Mouse (Mus musculus): ENCODE data around the gene Apoe.

Gene Apoe

DNA sequence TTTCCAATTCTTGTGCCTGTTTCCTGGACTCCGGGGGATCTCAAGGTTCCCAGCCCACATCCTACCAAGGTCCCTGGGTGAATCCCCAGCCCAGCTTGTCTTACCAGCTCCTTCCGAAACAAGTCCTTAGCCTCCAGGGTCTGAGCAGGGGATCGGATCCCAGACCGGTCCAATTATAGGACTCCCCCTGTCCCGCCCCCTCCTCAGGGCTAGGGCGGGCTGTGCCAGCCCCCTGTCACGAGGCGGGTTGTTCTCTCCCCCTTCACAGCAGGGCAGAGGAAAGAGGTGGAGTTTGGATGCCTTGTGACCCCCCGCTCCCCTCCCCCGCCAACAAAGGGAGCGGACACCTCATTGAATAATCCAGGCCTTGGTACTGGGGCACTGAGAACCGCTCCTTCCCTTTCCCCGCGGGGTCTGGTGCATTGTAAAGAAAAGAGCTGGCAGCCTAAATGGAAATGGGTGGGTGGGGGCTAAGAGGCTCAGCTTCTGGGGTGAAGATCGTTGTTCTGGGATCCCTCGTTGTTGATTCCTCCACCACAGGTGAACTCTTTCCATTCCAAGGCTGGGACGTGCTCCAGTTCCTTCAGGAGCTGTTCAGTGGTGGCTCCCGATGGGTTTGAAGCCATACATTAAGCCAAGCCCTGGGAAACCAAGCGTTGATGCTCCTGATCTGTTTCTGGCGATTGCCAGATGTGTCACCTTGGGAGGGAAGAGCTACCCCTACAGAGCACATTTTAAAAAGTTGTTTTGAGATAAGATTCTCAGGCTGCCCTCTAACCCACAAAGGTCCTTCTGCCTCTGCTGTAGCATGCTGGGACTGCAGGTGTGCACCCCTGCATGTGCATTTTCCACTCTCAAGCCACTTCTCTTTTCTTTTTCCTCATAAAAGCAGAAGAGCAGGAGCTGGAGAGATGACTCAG lies at the start of gene Apoe:
Gene Apoe (minus strand): TSS at position 282 of the 920 bp plus-strand sequence.
- peak; percentile 83 for DNase-seq (ENCODE audit: inconsistent ontology term)

DNA sequence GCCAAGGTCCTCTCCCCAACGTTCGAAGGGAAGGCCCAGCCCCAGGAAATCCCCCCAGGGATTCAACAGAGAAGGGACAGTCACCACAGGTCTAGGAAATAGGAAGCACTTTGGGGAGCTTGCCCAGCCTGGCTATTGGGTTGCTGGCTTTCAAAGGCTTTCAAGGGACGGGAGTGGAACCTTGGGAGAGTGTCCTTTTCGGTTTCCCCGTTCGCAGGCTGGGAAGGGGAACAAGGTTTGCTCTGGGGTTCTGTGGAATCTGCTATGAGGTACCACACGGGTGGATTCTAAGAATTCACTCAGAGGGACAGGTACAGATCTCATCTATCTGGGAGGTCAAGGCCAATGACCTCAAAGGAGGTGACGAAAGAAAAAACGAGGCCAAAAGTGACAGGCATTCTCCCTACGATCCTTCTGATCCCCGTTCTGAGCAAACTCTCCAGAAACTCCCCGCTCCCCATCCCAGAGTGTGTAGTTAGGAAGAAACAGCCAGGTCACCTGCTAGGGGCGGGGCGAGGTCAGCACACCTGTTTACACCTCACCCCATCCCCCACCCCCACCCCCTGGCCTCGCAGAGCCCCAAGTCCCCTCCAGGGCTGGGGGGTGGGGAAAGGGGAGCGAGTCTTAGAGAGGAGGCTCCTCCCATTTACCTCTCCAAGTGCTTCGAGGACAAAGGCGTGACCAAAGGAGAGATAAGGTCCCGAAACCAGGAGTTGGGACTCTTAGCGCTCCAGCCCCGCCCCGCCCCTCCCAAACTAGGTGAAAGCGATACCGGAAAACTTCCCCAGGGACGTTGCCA lies 48.6 kb upstream of the Apoe start:
- DNase-seq (ENCODE audit: inconsistent ontology term) = peak; percentile 42

GRCm38 (mm10) chr7:19746426-19747201 lies 47.6 kb upstream of the Apoe start:
- peak; percentile 37 for DNase-seq (ENCODE audit: inconsistent ontology term)

DNA sequence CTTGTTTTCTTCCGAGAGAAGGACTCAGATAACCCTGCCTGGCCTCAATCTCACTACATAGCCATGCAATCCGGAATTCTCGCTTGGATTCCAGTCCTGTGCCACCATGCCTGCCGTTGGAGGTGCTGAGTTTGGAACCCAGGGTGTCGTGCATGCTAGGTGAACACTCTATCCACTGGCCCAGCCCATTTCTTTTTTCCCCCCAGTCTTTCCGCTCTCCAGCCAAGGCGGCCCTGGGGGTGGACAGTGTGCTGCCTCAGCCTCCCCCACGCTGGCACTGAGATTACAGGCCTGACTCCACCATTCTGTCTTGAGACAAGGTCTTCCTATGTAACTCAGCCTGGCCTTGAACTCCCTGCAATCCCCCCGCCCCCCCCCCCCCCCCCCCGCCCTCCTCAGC lies 47.0 kb upstream of the Apoe start:
- no peak for DNase-seq (ENCODE audit: inconsistent ontology term)

DNA sequence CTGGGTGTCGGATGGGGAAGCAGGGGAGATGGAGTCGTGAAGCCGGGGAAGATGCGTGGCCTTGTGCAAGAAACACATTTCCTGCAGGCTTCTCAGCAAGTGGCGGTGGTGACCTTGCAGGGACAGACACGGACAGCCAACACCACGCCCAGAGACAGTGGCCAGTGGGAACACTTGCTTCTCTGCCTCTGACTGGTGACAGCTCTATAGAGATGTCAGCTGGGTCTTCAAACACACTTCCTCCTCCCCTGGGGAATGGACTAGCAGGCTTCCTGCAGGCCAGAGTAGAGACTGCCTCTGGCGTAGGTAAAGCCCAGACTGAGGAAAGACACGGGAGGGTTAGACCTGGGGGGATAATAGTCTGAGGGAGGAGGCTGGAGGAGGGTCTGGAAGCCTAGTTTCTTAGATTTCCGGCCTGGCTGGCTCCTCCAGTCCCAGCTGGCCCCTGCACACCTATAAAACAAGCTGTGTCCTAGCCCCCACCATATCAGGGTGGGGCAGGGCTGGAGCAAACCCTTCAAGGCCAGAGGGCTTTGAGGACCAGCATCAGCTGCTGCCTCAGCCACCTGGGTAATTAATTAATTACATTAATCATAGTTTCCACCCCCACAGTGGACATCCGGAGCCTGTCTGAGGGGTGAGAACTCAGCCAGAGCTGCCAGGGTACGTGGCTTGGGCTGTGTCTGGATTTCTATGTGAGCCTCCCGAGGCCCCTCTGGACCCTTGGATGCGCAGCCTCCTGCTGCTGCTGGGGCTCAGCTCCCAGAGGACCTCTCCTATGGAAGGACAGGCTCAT lies 45.8 kb upstream of the Apoe start:
- no peak for DNase-seq (ENCODE audit: inconsistent ontology term)

GRCm38 (mm10) chr7:19743791-19744190 lies 44.8 kb upstream of the Apoe start:
- no peak for DNase-seq (ENCODE audit: inconsistent ontology term)

DNA sequence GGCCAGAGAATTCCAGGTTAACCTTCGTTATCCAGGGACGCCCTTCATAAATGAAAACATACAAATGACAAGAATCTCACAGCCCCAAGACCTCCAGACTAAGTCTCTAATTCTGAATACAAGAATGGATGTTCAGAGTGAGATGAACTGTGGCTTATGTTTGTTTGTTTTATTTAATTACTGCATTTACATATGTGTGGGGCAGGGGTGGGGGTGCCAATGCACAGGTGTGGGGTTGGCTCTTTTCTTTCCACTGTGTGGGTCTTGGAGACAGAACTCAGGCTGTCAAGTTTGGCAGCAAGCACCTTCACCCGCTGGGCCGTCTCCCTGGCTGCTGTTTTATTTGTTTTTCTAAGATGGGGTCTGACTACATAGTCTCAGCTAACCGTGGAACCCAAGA lies 43.5 kb upstream of the Apoe start:
- DNase-seq (ENCODE audit: inconsistent ontology term) = no peak

DNA sequence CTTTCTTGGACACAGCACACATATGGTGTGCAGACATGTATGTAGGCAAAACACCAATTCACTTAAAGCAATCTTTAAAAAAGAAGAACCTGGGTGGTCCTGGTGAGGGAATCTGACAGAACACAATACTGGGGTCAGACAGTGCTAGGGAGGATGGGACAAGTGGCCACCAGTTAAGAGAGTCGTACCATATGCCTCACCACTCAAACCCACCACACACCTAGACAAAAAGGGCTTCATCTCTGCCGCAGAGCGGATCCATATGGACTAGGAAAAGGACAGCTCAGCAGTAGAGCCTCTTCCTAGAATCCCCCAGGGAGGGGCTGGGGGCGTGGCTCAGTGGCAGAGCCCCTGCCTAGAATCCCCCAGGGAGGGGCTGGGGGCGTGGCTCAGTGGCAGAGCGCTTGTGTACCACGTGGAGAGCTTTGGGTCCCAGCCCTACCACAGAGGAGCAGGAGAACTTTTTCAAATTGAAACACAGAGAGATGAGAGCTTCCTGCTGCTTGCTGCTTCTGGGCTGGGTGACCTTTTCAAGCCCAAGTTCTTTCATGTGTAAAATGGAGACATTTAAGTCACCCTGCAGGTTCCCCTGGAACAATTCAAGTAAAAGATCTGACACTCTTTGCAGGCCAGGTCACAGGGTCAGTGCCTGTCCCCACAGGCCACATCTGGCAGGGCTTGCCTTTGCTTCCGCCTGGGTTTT lies 42.5 kb upstream of the Apoe start:
- no peak for DNase-seq (ENCODE audit: inconsistent ontology term)

DNA sequence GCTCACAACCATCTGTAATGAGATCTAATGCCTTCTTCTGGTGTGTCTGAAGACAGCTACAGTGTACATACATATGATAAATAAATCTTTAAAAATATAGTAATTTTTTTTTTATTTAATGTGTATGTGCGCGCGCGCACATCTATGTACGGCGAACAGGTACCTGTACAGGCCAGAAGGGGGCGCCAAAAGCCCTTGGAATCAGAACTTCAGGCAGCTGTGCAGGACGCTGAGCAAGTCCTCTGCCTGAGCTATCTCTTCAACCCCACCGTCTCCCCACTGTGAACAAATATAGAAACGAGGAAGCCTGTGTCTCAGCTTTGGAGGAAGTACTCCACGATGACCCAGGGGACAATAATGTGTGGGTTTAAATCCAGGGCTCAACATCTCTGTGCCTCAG lies 41.3 kb upstream of the Apoe start:
- no peak for DNase-seq (ENCODE audit: inconsistent ontology term)

- no peak for DNase-seq (ENCODE audit: inconsistent ontology term)
Observed at GRCm38 (mm10) chr7:19738771-19739170, 39.8 kb upstream of the Apoe start.

DNA sequence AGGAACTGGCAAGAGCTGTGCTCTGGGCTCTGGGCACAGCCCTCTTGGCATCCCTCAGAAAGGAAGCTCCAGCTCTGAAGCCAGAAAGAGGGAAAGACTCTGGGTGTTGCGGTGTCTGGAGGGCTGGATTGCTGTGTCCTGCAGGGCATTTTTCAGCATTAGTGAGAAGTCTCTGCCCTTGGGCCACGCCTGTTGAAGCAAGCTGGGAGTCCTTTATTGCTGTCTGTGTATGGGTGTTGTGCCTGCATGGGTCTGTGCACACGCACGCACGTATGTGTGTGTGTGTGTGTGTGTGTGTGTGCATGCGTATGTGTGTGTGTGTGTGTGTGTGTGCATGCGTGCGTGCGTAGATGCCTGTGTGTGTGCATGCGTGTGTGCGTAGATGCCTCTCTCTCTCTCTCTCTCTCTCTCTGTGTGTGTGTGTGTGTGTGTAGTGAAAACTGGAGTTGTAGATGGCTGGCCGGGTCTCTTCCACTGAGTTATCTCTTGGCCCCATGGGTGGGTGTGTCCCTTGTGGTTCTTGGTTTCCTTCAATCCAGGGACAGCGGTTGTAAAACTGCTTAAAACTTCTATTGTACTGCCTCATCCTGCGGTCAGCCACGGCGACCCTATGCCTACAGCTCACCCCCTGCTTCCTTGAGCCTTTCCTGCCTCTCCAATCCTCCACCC lies 37.5 kb upstream of the Apoe start:
- no peak for DNase-seq (ENCODE audit: inconsistent ontology term)

- DNase-seq (ENCODE audit: inconsistent ontology term) = no peak
Observed at GRCm38 (mm10) chr7:19734178-19734666, 35.2 kb upstream of the Apoe start.

DNA sequence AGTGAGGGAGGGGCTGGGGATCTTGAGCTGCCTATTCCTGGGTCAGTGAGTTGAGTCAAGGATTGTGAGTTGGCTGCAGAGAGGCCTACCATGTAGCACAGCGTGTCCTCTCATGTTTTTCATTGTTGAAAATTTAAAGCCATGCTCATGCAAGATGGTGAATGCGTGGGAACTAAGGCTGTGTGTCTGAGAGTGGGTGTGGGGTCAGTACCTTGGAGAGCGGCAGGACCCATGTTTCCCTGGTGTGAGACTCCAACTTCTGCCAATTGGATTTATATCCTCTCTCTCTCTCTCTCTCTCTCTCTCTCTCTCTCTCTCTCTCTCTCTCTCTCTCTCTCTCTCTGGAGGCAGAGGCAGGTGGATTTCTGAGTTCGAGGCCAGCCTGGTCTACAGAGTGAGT lies 27.6 kb upstream of the Apoe start:
- DNase-seq (ENCODE audit: inconsistent ontology term) = no peak

GRCm38 (mm10) chr7:19724167-19724566 lies 25.2 kb upstream of the Apoe start:
- DNase-seq (ENCODE audit: inconsistent ontology term) = no peak

GRCm38 (mm10) chr7:19722754-19723195 lies 23.8 kb upstream of the Apoe start:
- DNase-seq (ENCODE audit: inconsistent ontology term) = no peak

GRCm38 (mm10) chr7:19719200-19719599 lies 20.2 kb upstream of the Apoe start:
- no peak for DNase-seq (ENCODE audit: inconsistent ontology term)

DNA sequence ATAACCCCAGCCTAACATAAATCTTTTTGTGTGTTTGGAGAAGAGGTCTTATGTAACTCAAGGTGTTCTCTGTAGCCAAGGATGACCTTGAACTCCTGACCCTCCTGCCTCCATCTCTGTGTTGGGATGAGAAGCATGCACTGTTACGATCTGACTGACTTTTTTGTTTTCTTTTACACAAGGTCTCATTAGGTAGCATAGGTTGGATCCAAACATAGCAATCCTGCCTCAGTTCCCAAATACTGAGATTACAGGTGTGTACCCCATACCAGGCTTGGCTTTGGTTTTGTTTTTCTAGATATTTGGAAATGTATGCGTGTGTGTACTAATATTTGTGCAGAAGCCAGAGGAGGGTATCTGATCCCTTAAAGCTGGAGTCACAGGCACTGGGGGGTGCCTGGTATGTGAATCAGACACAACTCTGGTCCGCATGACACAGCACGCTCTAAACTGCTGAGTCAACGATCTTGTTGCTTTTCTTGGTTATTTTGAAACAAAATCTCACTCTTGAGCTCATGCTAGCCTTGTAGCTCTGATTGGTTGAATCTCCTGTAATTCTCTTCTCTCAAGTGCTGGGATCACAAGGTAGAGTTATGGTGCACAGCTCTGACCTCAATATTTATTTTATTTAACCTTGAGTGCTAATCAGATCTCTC lies 19.4 kb upstream of the Apoe start:
- no peak for DNase-seq (ENCODE audit: inconsistent ontology term)

DNA sequence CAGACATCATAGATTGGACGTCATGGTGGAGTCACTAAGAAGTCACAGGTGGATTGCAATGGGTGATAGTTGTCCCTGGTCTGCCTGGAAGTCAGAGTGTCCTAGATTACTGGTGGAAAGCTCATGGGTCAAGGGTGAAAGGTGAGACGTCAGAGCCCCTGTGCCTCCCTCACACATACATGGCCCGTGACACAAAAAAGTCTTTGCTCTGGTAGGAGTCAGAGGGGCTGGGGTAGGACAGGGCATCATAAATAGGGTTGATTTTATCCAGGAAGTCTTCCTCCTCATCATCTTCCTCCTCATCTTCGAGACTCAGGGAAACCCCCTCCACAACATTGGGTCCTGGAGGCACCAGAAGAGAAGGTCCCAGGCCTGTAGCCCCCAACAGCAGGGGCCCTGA lies 18.4 kb upstream of the Apoe start:
- DNase-seq (ENCODE audit: inconsistent ontology term) = no peak

DNA sequence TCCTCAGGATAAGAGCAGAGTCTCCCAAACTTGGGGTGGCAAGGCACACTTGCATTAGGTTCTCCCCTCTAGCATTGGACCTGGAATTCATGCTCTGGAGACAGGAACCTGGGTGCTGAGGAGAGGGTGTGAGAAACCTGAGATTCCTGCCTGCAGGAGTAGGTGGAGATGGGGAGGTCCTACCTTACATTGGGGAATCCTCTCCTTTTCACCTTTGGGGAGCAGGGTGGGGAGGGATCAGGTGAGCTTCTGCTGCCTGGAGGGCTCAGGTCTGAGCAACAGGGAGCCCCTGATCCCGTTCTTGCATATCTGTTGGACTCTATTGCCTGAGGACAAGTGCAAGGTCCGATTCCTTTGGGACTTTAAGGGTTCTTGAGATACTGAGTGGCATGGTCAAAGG lies 17.8 kb upstream of the Apoe start:
- no peak for DNase-seq (ENCODE audit: inconsistent ontology term)
